Mouse (Mus musculus): ENCODE results near the gene Cecr2. TPM values are rescaled to one million over a fixed set of nuclear protein-coding genes. Genes with fewer than 3 reads are reported as not detected.

Gene Cecr2
- polyA plus RNA-seq (2015; fragmentation: Nextera tagmentation; extraction: Ambion mirVana) = 1.1 and 1.2 TPM in 2 replicates

DNA sequence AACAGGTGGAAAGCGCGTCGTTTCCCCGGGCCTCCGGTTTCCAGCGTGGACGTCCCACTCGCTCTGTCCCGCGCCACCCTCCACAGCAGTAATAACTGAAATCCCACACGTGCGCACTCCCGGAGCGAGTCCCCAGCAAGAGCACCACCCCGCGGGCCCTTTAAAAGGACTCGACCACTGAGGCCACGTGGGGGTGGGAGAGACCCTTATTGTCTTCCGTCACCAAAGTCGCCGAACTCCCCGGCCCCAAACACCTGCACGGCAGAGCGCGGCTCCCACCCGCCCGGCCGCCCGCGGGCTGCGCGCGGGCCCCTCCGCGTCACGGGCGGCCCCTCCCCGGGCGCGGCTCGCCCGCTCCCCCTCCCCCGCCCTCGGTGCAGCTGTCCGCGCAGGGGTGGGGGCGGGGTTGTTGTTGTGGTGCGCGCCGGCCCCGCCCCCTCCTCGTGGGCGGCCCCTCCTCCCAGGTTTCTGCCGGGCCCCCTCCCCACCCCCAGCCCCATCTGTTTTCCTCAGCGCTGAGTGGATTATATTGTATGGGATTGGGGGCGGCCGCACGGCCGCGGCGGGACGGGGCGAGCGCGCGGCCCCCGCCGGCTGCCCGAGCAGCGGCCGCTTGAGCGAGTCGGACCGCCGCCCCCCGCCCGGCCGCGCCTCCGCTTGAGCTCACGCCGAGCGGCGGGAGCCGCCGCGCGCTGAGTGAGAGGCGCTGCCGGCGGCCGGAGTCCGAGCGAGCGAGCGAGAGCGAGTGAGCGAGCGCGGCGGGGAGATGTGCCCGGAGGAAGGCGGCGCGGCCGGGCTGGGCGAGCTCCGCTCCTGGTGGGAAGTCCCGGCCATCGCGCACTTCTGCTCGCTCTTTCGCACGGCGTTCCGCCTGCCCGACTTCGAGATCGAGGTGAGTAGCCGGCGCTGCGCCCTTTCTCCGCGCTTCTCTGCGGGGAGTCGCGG lies at the start of gene Cecr2:
Gene Cecr2, plus strand, starts transcription at position 554 of the 945 bp plus-strand sequence.
- peaks cover 4% of the 10 kb centered on the region; the same call in 1 of the 2 replicates for H3K27me3 ChIP-seq
- under 1% methylated on average over 97 of the region's 127 CpGs for WGBS
- peak; percentile 84 for ATAC-seq (replicated peaks; ENCODE audit: insufficient number of reproducible peaks, insufficient read depth, low FRiP score, low read depth)

GRCm38 (mm10) chr6:120617586-120617985 lies 48.6 kb upstream of the Cecr2 start:
- Histone ChIP-seq H3K27ac (no peak overlapping the region), H3K9me3 (replicated peaks) (no peaks in the 10 kb centered on the region), H3K27me3 (no peaks in the 10 kb centered on the region), H3K9ac (no peak overlapping the region), H3K4me3 (no peak overlapping the region), H3K4me2 (no peak overlapping the region), H3K4me1 (replicated peaks) (no peaks in the 10 kb centered on the region), H3K36me3 (no peaks in the 10 kb centered on the region)
- 76% methylated on average over 5 of the region's 5 CpGs for WGBS
- ATAC-seq (replicated peaks; ENCODE audit: insufficient number of reproducible peaks, insufficient read depth, low FRiP score, low read depth) = no peak

More for the DNA sequence above, at the start of gene Cecr2:
- H3K27ac ChIP-seq = peak within 1 kb of the TSS; percentile 88
- peak within 1 kb of the TSS; percentile 90 for H3K4me2 ChIP-seq
- peaks cover 9% of the 10 kb centered on the region; the same call in 1 of the 2 replicates for H3K4me1 ChIP-seq (replicated peaks)
- H3K4me3 ChIP-seq = peak within 1 kb of the TSS; percentile 74
- H3K36me3 ChIP-seq = no peaks in the 10 kb centered on the region
- H3K9ac ChIP-seq = peak within 1 kb of the TSS; percentile 69
- no peaks in the 10 kb centered on the region for H3K9me3 ChIP-seq (replicated peaks)

- Histone ChIP-seq H3K4me3 (no peak overlapping the region), H3K4me2 (no peak overlapping the region), H3K27ac (no peak overlapping the region), H3K4me1 (replicated peaks) (no peaks in the 10 kb centered on the region), H3K9ac (no peak overlapping the region), H3K36me3 (no peaks in the 10 kb centered on the region), H3K27me3 (no peaks in the 10 kb centered on the region), H3K9me3 (replicated peaks) (no peaks in the 10 kb centered on the region)
- ATAC-seq (replicated peaks; ENCODE audit: insufficient number of reproducible peaks, insufficient read depth, low FRiP score, low read depth) = no peak
- WGBS = 63% methylated on average over 4 of the region's 4 CpGs
These were observed 47.4 kb upstream of the Cecr2 start for GRCm38 (mm10) chr6:120618518-120619402.

DNA sequence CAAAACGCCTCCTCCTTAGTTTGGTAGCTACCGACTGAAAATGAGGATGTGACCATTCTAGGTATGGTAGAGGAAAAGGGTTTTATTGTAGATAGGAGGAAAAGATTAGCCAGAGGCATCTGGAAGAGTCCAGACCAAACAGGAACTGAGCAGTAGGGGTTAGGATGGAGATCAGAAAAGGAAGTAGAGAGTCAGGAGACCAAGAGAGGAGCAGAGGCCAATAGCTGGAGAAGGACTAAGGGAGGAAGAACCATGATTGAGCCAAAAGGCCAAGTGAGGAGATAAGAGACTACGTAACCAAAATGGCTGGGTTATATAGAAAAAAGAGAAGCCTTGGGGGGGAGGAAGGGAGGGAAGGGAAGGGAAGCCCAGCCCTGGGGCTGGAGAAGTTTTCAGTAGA lies 46.0 kb upstream of the Cecr2 start:
- no peak for ATAC-seq (replicated peaks; ENCODE audit: insufficient number of reproducible peaks, insufficient read depth, low FRiP score, low read depth)
- WGBS = 75% methylated on average over 3 of the region's 3 CpGs
- H3K36me3 ChIP-seq = no peaks in the 10 kb centered on the region
- no peak overlapping the region for H3K27ac ChIP-seq
- no peak overlapping the region for H3K4me2 ChIP-seq
- 0 out of 2 replicates have a peak, but pooled peaks cover 2% of the 10 kb centered on the region for H3K4me1 ChIP-seq (replicated peaks)
- H3K27me3 ChIP-seq = no peaks in the 10 kb centered on the region
- H3K9me3 ChIP-seq (replicated peaks) = no peaks in the 10 kb centered on the region
- H3K9ac ChIP-seq = no peak overlapping the region
- H3K4me3 ChIP-seq = no peak overlapping the region

DNA sequence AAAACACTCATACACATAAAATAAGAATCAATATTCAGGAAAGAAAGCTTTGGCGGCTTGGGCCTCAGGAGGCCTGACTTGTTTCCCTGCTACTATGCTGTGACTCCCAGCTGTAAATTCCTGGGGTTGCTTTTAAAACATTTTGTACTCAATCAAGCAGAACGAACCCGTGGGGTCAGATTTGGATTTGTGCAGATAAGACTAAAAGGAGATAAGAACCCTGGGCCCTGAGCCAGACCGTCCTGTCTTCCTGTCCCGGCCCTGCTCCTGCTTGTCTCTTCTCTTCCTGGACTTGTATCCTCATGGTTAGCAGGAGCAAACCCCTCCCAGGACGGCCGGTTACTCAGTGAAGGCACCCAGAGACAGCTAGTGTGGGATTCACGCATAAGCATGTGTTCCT lies 41.1 kb upstream of the Cecr2 start:
- Histone ChIP-seq H3K27me3 (no peaks in the 10 kb centered on the region), H3K36me3 (no peaks in the 10 kb centered on the region), H3K4me3 (no peak overlapping the region), H3K9ac (no peak overlapping the region), H3K9me3 (replicated peaks) (no peaks in the 10 kb centered on the region), H3K27ac (no peak overlapping the region), H3K4me1 (replicated peaks) (0 out of 2 replicates have a peak, but pooled peaks cover 2% of the 10 kb centered on the region), H3K4me2 (no peak overlapping the region)
- 29% methylated on average over 8 of the region's 8 CpGs for WGBS
- no peak for ATAC-seq (replicated peaks; ENCODE audit: insufficient number of reproducible peaks, insufficient read depth, low FRiP score, low read depth)

GRCm38 (mm10) chr6:120627096-120627495 lies 39.1 kb upstream of the Cecr2 start:
- Histone ChIP-seq H3K27ac (no peak overlapping the region), H3K9ac (no peak overlapping the region), H3K9me3 (replicated peaks) (no peaks in the 10 kb centered on the region), H3K36me3 (no peaks in the 10 kb centered on the region), H3K4me2 (no peak overlapping the region), H3K4me3 (no peak overlapping the region), H3K4me1 (replicated peaks) (0 out of 2 replicates have a peak, but pooled peaks cover 2% of the 10 kb centered on the region), H3K27me3 (no peaks in the 10 kb centered on the region)
- no peak for ATAC-seq (replicated peaks; ENCODE audit: insufficient number of reproducible peaks, insufficient read depth, low FRiP score, low read depth)
- WGBS = 66% methylated on average over 2 of the region's 2 CpGs

DNA sequence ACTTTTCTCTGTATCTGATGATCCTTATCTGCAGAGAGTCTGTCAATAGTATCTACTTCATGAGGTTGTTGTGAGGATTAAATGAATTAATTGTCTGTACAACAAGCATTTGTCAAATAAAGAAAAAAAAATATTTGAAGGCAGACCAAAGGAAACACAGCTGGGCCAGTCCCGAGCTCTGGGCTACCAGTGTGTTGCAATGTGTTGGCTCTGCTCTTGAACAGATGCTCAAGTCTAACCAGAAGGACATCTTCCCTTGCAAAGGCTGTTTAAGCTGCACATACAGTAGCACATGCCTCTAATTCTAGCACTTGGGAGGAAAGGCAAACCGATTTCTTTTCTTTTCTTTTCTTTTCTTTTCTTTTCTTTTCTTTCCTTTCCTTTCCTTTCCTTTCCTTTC lies 37.2 kb upstream of the Cecr2 start:
- 68% methylated on average over 2 of the region's 2 CpGs for WGBS
- no peak overlapping the region for H3K4me3 ChIP-seq
- no peaks in the 10 kb centered on the region for H3K9me3 ChIP-seq (replicated peaks)
- no peaks in the 10 kb centered on the region for H3K36me3 ChIP-seq
- H3K9ac ChIP-seq = no peak overlapping the region
- 0 out of 2 replicates have a peak, but pooled peaks cover 2% of the 10 kb centered on the region for H3K4me1 ChIP-seq (replicated peaks)
- no peak overlapping the region for H3K27ac ChIP-seq
- H3K4me2 ChIP-seq = no peak overlapping the region
- ATAC-seq (replicated peaks; ENCODE audit: insufficient number of reproducible peaks, insufficient read depth, low FRiP score, low read depth) = no peak
- no peaks in the 10 kb centered on the region for H3K27me3 ChIP-seq

GRCm38 (mm10) chr6:120635391-120636028 lies 30.7 kb upstream of the Cecr2 start:
- WGBS = 83% methylated on average over 8 of the region's 8 CpGs
- H3K27ac ChIP-seq = no peak overlapping the region

GRCm38 (mm10) chr6:120639547-120639946 lies 26.6 kb upstream of the Cecr2 start:
- no peaks in the 10 kb centered on the region for H3K27me3 ChIP-seq
- ATAC-seq (replicated peaks; ENCODE audit: insufficient number of reproducible peaks, insufficient read depth, low FRiP score, low read depth) = no peak
- no peak overlapping the region for H3K4me3 ChIP-seq
- 44% methylated on average over 4 of the region's 4 CpGs for WGBS
- no peak overlapping the region for H3K4me2 ChIP-seq
- H3K9me3 ChIP-seq (replicated peaks) = no peaks in the 10 kb centered on the region
- H3K27ac ChIP-seq = no peak overlapping the region
- no peaks in the 10 kb centered on the region for H3K36me3 ChIP-seq
- H3K4me1 ChIP-seq (replicated peaks) = no peaks in the 10 kb centered on the region
- no peak overlapping the region for H3K9ac ChIP-seq

More at GRCm38 (mm10) chr6:120635391-120636028, 30.7 kb upstream of the Cecr2 start:
- no peak for ATAC-seq (replicated peaks; ENCODE audit: insufficient number of reproducible peaks, insufficient read depth, low FRiP score, low read depth)
- no peaks in the 10 kb centered on the region for H3K4me1 ChIP-seq (replicated peaks)
- no peaks in the 10 kb centered on the region for H3K27me3 ChIP-seq
- no peak overlapping the region for H3K4me2 ChIP-seq
- H3K4me3 ChIP-seq = no peak overlapping the region
- H3K36me3 ChIP-seq = no peaks in the 10 kb centered on the region
- no peak overlapping the region for H3K9ac ChIP-seq
- no peaks in the 10 kb centered on the region for H3K9me3 ChIP-seq (replicated peaks)

- H3K4me1 ChIP-seq (replicated peaks) = no peaks in the 10 kb centered on the region
- H3K27ac ChIP-seq = no peak overlapping the region
- no peaks in the 10 kb centered on the region for H3K9me3 ChIP-seq (replicated peaks)
- H3K36me3 ChIP-seq = no peaks in the 10 kb centered on the region
- no peak overlapping the region for H3K9ac ChIP-seq
- ATAC-seq (replicated peaks; ENCODE audit: insufficient number of reproducible peaks, insufficient read depth, low FRiP score, low read depth) = no peak
- 86% methylated on average over 11 of the region's 11 CpGs for whole genome bisulfite sequencing
- H3K4me3 ChIP-seq = no peak overlapping the region
- H3K27me3 ChIP-seq = no peaks in the 10 kb centered on the region
- no peak overlapping the region for H3K4me2 ChIP-seq
These were observed 24.2 kb upstream of the Cecr2 start for GRCm38 (mm10) chr6:120641866-120642378.
